Mouse (Mus musculus) CH12.LX (cell line): ENCODE measurements around the gene E330009J07Rik. TPM values are rescaled to one million over a fixed set of nuclear protein-coding genes. Genes with fewer than 3 reads are reported as not detected.
A peak's percentile ranks its signal among the peaks of the same experiment; 100 is the strongest.

Experiments
- DNase-seq: peaks from one replicate; pipeline ENCODE4 v3.0.0-alpha.2; 2013; ENCODE audit errors: extremely low read depth
- H3K27ac ChIP-seq: 2 replicates; pipeline ENCODE4 v1.5.1; 2012; ENCODE audit warnings: low read depth, mild to moderate bottlenecking, control low read depth, moderate library complexity; ENCODE audit not compliant: insufficient read depth
- H3K27me3 ChIP-seq: replicated peaks from 2 replicates; pipeline ENCODE3; 2012; ENCODE audit warnings: inconsistent platforms
- H3K36me3 ChIP-seq, 2 experiments: replicated peaks in 1 of 2; 2 replicates each; pipeline versions ENCODE3 to v1.6.1; 2012; ENCODE audit warnings: inconsistent platforms in 1 of 2, low read length in 1 of 2, mild to moderate bottlenecking in 1 of 2, mixed read lengths in 1 of 2, moderate library complexity in 1 of 2; ENCODE audit not compliant: control insufficient read depth in 1 of 2, insufficient read depth in 1 of 2
- H3K4me1 ChIP-seq, 2 experiments: 2 replicates each; pipeline ENCODE4 v1.6.1; 2012; ENCODE audit warnings: inconsistent platforms in 1 of 2, moderate library complexity in 1 of 2; ENCODE audit not compliant: insufficient read depth in 2 of 2, control insufficient read depth in 1 of 2
- H3K4me2 ChIP-seq: 2 replicates; pipeline ENCODE4 v1.6.1; 2012; ENCODE audit warnings: low read depth, mild to moderate bottlenecking, control low read depth; ENCODE audit not compliant: poor library complexity, insufficient read depth, severe bottlenecking
- H3K4me3 ChIP-seq, 3 experiments: fragments of 150-350 bp in 1 of 3; sonication (generic) in 1 of 3; replicated peaks in 1 of 3; 2 replicates each; pipeline versions ENCODE3 to v1.5.1; 2011 to 2012; ENCODE audit warnings: low read depth in 2 of 3, low read length in 2 of 3, mild to moderate bottlenecking in 2 of 3, moderate library complexity in 2 of 3, control low read depth in 1 of 3, improper control_type of control experiment in 1 of 3, inconsistent platforms in 1 of 3, mixed read lengths in 1 of 3; ENCODE audit not compliant: poor library complexity in 1 of 3
- H3K79me2 ChIP-seq: replicated peaks from 2 replicates; pipeline ENCODE4 v1.6.1; 2012; ENCODE audit warnings: mild to moderate bottlenecking, moderate library complexity; ENCODE audit not compliant: control insufficient read depth, poor library complexity, insufficient read depth, severe bottlenecking; ENCODE audit errors: extremely low read depth
- H3K9ac ChIP-seq: 2 replicates; pipeline ENCODE4 v1.6.1; 2012; ENCODE audit warnings: low read depth, mild to moderate bottlenecking, control low read depth, moderate library complexity; ENCODE audit not compliant: insufficient read depth
- H3K9me3 ChIP-seq: replicated peaks from 2 replicates; pipeline ENCODE3; 2012; ENCODE audit warnings: low read length, inconsistent platforms, mixed read lengths
- BHLHE40 ChIP-seq: IDR thresholded peaks from 2 replicates; pipeline ENCODE4 v1.6.1; 2011; ENCODE audit warnings: mild to moderate bottlenecking, low read depth, low read length, improper control_type of control experiment
- CTCF ChIP-seq, 2 experiments: IDR thresholded peaks in 1 of 2; conservative IDR thresholded peaks in 1 of 2; 2 replicates each; pipeline ENCODE4 v1.5.1; 2011 to 2012; ENCODE audit warnings: low read depth in 2 of 2, low read length in 2 of 2, improper control_type of control experiment in 1 of 2, inconsistent platforms in 1 of 2, mild to moderate bottlenecking in 1 of 2, moderate library complexity in 1 of 2
- ETS1 ChIP-seq: conservative IDR thresholded peaks from 2 replicates; pipeline ENCODE4 v1.6.1; 2012; ENCODE audit warnings: low read depth, mild to moderate bottlenecking, inconsistent platforms, low read length, improper control_type of control experiment, moderate library complexity
- HCFC1 ChIP-seq: IDR thresholded peaks from 2 replicates; pipeline ENCODE4 v1.6.1; 2012; ENCODE audit warnings: low read depth, mild to moderate bottlenecking, inconsistent platforms, low read length, improper control_type of control experiment
- JUN ChIP-seq: IDR thresholded peaks from 2 replicates; pipeline ENCODE4 v1.6.1; 2011; ENCODE audit warnings: low read depth, mild to moderate bottlenecking, low read length, improper control_type of control experiment, moderate library complexity; ENCODE audit not compliant: insufficient read depth
- JUND ChIP-seq: conservative IDR thresholded peaks from 2 replicates; pipeline ENCODE4 v1.6.1; 2011; ENCODE audit warnings: low read depth, low read length, improper control_type of control experiment
- KAT2A ChIP-seq: IDR thresholded peaks from 2 replicates; pipeline ENCODE4 v1.6.1; 2012; ENCODE audit warnings: low read length, improper control_type of control experiment, inconsistent platforms; ENCODE audit not compliant: insufficient replicate concordance
- MXI1 ChIP-seq: IDR thresholded peaks from 2 replicates; pipeline ENCODE4 v1.6.1; 2011; ENCODE audit warnings: mild to moderate bottlenecking, low read depth, low read length, improper control_type of control experiment
- NELFE ChIP-seq: IDR thresholded peaks from 2 replicates; pipeline ENCODE4 v1.6.1; 2011; ENCODE audit warnings: low read depth, low read length, improper control_type of control experiment
- NRF1 ChIP-seq: IDR thresholded peaks from 2 replicates; pipeline ENCODE4 v1.6.1; 2014; ENCODE audit warnings: low read depth, mild to moderate bottlenecking, inconsistent platforms, low read length, improper control_type of control experiment, moderate library complexity
- POLR2A ChIP-seq: IDR thresholded peaks from 2 replicates; pipeline ENCODE4 v1.6.1; 2011; ENCODE audit warnings: low read depth, mild to moderate bottlenecking, improper control_type of control experiment, low read length
- POLR2AphosphoS2 ChIP-seq: IDR thresholded peaks from 2 replicates; pipeline ENCODE4 v1.6.1; 2011; ENCODE audit warnings: low read depth, low read length, improper control_type of control experiment
- RAD21 ChIP-seq: IDR thresholded peaks from 2 replicates; pipeline ENCODE4 v1.6.1; 2011; ENCODE audit warnings: low read depth, mild to moderate bottlenecking, low read length, improper control_type of control experiment, moderate library complexity
- SIN3A ChIP-seq: IDR thresholded peaks from 2 replicates; pipeline ENCODE4 v1.6.1; 2012; ENCODE audit warnings: low read length, improper control_type of control experiment, inconsistent platforms
- UBTF ChIP-seq: IDR thresholded peaks from 2 replicates; pipeline ENCODE4 v1.6.1; 2012; ENCODE audit warnings: low read depth, mild to moderate bottlenecking, inconsistent platforms, low read length, improper control_type of control experiment, moderate library complexity
- ZKSCAN1 ChIP-seq: IDR thresholded peaks from 2 replicates; pipeline ENCODE4 v1.6.1; 2012; ENCODE audit warnings: low read depth, inconsistent platforms, low read length, improper control_type of control experiment, borderline replicate concordance
- dilution Hi-C: fragments of 300-500 bp; cut with MboI; formaldehyde crosslinking; loops from 2 replicates; pipeline ENCODE4 v1.14.3; 2020; ENCODE audit warnings: low sequenced_read_pairs; ENCODE audit not compliant: extremely low pct_unique_long_range_greater_than_20kb, extremely low pct_ligation_motif_present
- in situ Hi-C: fragments of 300-500 bp; cut with MboI; formaldehyde crosslinking; loops from 3 replicates; pipeline ENCODE4 v1.14.3; 2019; ENCODE audit warnings: low sequenced_read_pairs, low pct_ligation_motif_present, low pct_unique_long_range_greater_than_20kb, mixed read lengths
- polyA plus RNA-seq: library from polyadenylated mRNA; unstranded; fragments of >175 nt; gene quantifications from 2 replicates; pipeline ENCODE4 v1.2.1, GENCODE M21; 2012; ENCODE audit warnings: low read depth; ENCODE audit not compliant: insufficient read length
- total RNA-seq, 2 experiments: library from RNA; depleted of rRNA; stranded (reverse); fragments of 300-350 nt in 1 of 2; fragments of >200 nt in 1 of 2; gene quantifications; 2 replicates each; pipeline ENCODE4 v1.2.3; 2012 to 2014

E330009J07Rik gene
- total and polyA plus RNA-seq, 3 experiments = 12.3 to 21.6 (median 13.1) TPM

DNA sequence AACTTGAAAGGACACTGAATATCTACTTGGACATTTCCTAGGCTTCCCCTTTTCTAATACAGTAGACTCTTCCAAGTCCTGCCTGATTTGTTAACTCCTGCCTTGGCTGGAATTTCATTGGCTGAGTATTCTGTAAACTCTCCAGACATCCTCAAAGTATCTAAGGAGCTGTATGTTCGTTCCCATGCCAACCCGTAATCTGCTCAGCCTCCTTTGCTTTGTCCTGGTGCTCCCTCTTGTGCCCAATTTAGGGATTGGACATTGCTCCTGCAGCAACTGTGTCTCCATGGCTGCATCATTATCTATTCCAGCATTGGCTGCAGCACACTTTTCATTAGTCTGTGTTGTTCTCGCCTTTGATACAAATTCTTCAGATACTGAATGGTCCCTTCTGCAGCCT lies 42.7 kb downstream of the E330009J07Rik start:
- no peak for TF ChIP-seq POLR2AphosphoS2
- TF ChIP-seq POLR2A = no peak
- no peak for TF ChIP-seq SIN3A
- TF ChIP-seq JUND = no peak
- peak in 1 of 2 experiments; percentile 61; a peak in 2 of 4 replicates for TF ChIP-seq CTCF (conservative IDR thresholded peaks at IDR 0.05 in 1 of 2, IDR thresholded peaks at IDR 0.05 in 1 of 2; ENCODE audit: low read depth in 2 of 2, low read length in 2 of 2)
- no peak for TF ChIP-seq NRF1
- TF ChIP-seq UBTF = no peak
- no peak for TF ChIP-seq NELFE
- TF ChIP-seq RAD21 = peak; percentile 65
- TF ChIP-seq, all 38 proteins: peak for 2
- dilution Hi-C loops = no loop called here
- no peak overlapping the region for H3K4me3 ChIP-seq
- H3K4me2 ChIP-seq = no peak overlapping the region
- H3K27ac ChIP-seq = no peak overlapping the region
- peaks cover 31 to 72% of the 10 kb centered on the region in 2 experiments for H3K36me3 ChIP-seq
- DNase-seq = peak; percentile 43
- in situ Hi-C loops = loop anchor here (25.0 kb wide), 1 partner anchor 156 kb away; no protein-coding TSS in a partner anchor
- no peaks in the 10 kb centered on the region for H3K27me3 ChIP-seq
- no peak overlapping the region for H3K9ac ChIP-seq
- peaks cover 5 to 15% of the 10 kb centered on the region in 2 experiments for H3K4me1 ChIP-seq
- H3K9me3 ChIP-seq = no peaks in the 10 kb centered on the region
- H3K79me2 ChIP-seq = no peaks in the 10 kb centered on the region

DNA sequence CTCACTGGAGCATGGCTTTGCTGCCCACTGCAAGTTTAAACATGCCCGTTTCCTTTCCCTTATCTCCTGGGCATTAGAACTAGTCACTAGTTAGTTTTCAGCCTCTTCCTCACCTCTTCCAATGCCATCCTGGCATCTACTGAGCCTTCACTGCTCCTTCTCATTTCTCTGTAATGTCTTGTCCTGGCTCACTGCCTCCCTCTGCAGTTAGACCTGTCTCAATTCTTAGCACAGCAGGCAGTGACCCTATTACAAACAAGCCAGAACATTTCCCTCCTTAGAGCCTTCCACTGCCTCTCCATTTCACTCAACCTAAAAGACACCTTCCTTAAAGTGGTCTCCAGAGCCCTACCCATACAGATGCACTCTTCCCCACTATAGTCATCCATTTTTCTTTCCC lies 45.0 kb downstream of the E330009J07Rik start:
- no peak for DNase-seq
- Histone ChIP-seq H3K27ac (no peak overlapping the region), H3K4me2 (no peak overlapping the region), H3K27me3 (no peaks in the 10 kb centered on the region)
- in situ Hi-C loops = loop anchor here (25.0 kb wide), 1 partner anchor 154 kb away; no protein-coding TSS in a partner anchor
- TF ChIP-seq SIN3A (no peak), BHLHE40 (no peak), HCFC1 (no peak), ETS1 (no peak), CTCF (conservative IDR thresholded peaks at IDR 0.05 in 1 of 2, IDR thresholded peaks at IDR 0.05 in 1 of 2; ENCODE audit: low read depth in 2 of 2, low read length in 2 of 2) (0 out of 4 replicates have a peak, but pooled peaks of 1 of the 2 experiments have one; percentile 11), KAT2A (no peak), JUN (no peak), MXI1 (no peak), ZKSCAN1 (no peak)
- TF ChIP-seq, all 38 proteins: peak for 1
- Histone ChIP-seq H3K79me2 (no peaks in the 10 kb centered on the region), H3K4me1 (peaks cover 2 to 9% of the 10 kb centered on the region in 2 experiments; a peak in 2 of 4 replicates), H3K4me3 (no peak overlapping the region), H3K9me3 (no peaks in the 10 kb centered on the region), H3K9ac (no peak overlapping the region), H3K36me3 (peaks cover 34 to 78% of the 10 kb centered on the region in 2 experiments)
- dilution Hi-C loops = no loop called here
